Mouse (Mus musculus): ENCODE results near the gene N4bp2. TPM values are rescaled to one million over a fixed set of nuclear protein-coding genes. Genes with fewer than 3 reads are reported as not detected.

N4bp2 gene
- polyA plus RNA-seq, 1 experiment: 0.42 TPM

- TF ChIP-seq GATA1 (IDR thresholded peaks at IDR 0.05; ENCODE audit: low read length) (no peak), TAL1 (IDR thresholded peaks at IDR 0.05; ENCODE audit: low read length) (no peak)
- Histone ChIP-seq H3K36me3 (ENCODE audit: control insufficient read depth) (peaks cover 12% of the 10 kb centered on the region), H3K9me3 (ENCODE audit: control insufficient read depth, low read length) (no peaks in the 10 kb centered on the region), H3K4me3 (replicated peaks) (no peak overlapping the region), H3K27me3 (ENCODE audit: control insufficient read depth) (no peaks in the 10 kb centered on the region), H3K4me1 (ENCODE audit: control insufficient read depth) (peaks cover 4% of the 10 kb centered on the region; the same call in 1 of the 2 replicates)
Observed at GRCm38 (mm10) chr5:65833766-65834498, 70.6 kb downstream of the N4bp2 start.

- Histone ChIP-seq H3K4me3 (replicated peaks) (no peak overlapping the region), H3K27me3 (ENCODE audit: control insufficient read depth) (no peaks in the 10 kb centered on the region), H3K4me1 (ENCODE audit: control insufficient read depth) (peaks cover 2% of the 10 kb centered on the region), H3K36me3 (ENCODE audit: control insufficient read depth) (no peaks in the 10 kb centered on the region; the same call in 1 of the 2 replicates), H3K9me3 (ENCODE audit: control insufficient read depth, low read length) (no peaks in the 10 kb centered on the region)
- TF ChIP-seq GATA1 (IDR thresholded peaks at IDR 0.05; ENCODE audit: low read length) (no peak), TAL1 (IDR thresholded peaks at IDR 0.05; ENCODE audit: low read length) (no peak)
Observed at GRCm38 (mm10) chr5:65838053-65838452, 74.7 kb downstream of the N4bp2 start.

GRCm38 (mm10) chr5:65842947-65843346, 79.6 kb downstream of the N4bp2 start:
- no peaks in the 10 kb centered on the region for H3K9me3 ChIP-seq (ENCODE audit: control insufficient read depth, low read length)
- TF ChIP-seq TAL1 (IDR thresholded peaks at IDR 0.05; ENCODE audit: low read length) (no peak), GATA1 (IDR thresholded peaks at IDR 0.05; ENCODE audit: low read length) (no peak)
- H3K4me3 ChIP-seq (replicated peaks): no peak overlapping the region
- H3K4me1 ChIP-seq (ENCODE audit: control insufficient read depth): peaks cover 2% of the 10 kb centered on the region
- no peaks in the 10 kb centered on the region for H3K36me3 ChIP-seq (ENCODE audit: control insufficient read depth)
- no peaks in the 10 kb centered on the region for H3K27me3 ChIP-seq (ENCODE audit: control insufficient read depth)

- no peaks in the 10 kb centered on the region for H3K36me3 ChIP-seq (ENCODE audit: control insufficient read depth)
- H3K9me3 ChIP-seq (ENCODE audit: control insufficient read depth, low read length): no peaks in the 10 kb centered on the region
- no peak overlapping the region for H3K4me3 ChIP-seq (replicated peaks)
- TF ChIP-seq TAL1 (IDR thresholded peaks at IDR 0.05; ENCODE audit: low read length) (no peak), GATA1 (IDR thresholded peaks at IDR 0.05; ENCODE audit: low read length) (no peak)
- H3K4me1 ChIP-seq (ENCODE audit: control insufficient read depth): peaks cover 2% of the 10 kb centered on the region
- H3K27me3 ChIP-seq (ENCODE audit: control insufficient read depth): no peaks in the 10 kb centered on the region
Observed at GRCm38 (mm10) chr5:65846534-65846933, 83.2 kb downstream of the N4bp2 start.

- no peak overlapping the region for H3K4me3 ChIP-seq (replicated peaks)
- H3K36me3 ChIP-seq (ENCODE audit: control insufficient read depth): no peaks in the 10 kb centered on the region
- no peak for TF ChIP-seq GATA1 (IDR thresholded peaks at IDR 0.05; ENCODE audit: low read length)
- TF ChIP-seq TAL1 (IDR thresholded peaks at IDR 0.05; ENCODE audit: low read length): no peak
- H3K4me1 ChIP-seq (ENCODE audit: control insufficient read depth): peaks cover 2% of the 10 kb centered on the region
- H3K27me3 ChIP-seq (ENCODE audit: control insufficient read depth): no peaks in the 10 kb centered on the region
- no peaks in the 10 kb centered on the region for H3K9me3 ChIP-seq (ENCODE audit: control insufficient read depth, low read length)
Observed at GRCm38 (mm10) chr5:65846958-65847357, 83.6 kb downstream of the N4bp2 start.

GRCm38 (mm10) chr5:65847656-65848055, 84.3 kb downstream of the N4bp2 start:
- peaks cover 2% of the 10 kb centered on the region for H3K4me1 ChIP-seq (ENCODE audit: control insufficient read depth)
- no peaks in the 10 kb centered on the region for H3K9me3 ChIP-seq (ENCODE audit: control insufficient read depth, low read length)
- TF ChIP-seq TAL1 (IDR thresholded peaks at IDR 0.05; ENCODE audit: low read length) (no peak), GATA1 (IDR thresholded peaks at IDR 0.05; ENCODE audit: low read length) (no peak)
- no peaks in the 10 kb centered on the region for H3K36me3 ChIP-seq (ENCODE audit: control insufficient read depth)
- H3K27me3 ChIP-seq (ENCODE audit: control insufficient read depth): no peaks in the 10 kb centered on the region
- H3K4me3 ChIP-seq (replicated peaks): no peak overlapping the region

- H3K4me3 ChIP-seq (replicated peaks): no peak overlapping the region
- no peaks in the 10 kb centered on the region for H3K4me1 ChIP-seq (ENCODE audit: control insufficient read depth)
- no peaks in the 10 kb centered on the region for H3K27me3 ChIP-seq (ENCODE audit: control insufficient read depth)
- no peaks in the 10 kb centered on the region for H3K36me3 ChIP-seq (ENCODE audit: control insufficient read depth)
- H3K9me3 ChIP-seq (ENCODE audit: control insufficient read depth, low read length): no peaks in the 10 kb centered on the region
- TF ChIP-seq TAL1 (IDR thresholded peaks at IDR 0.05; ENCODE audit: low read length) (no peak), GATA1 (IDR thresholded peaks at IDR 0.05; ENCODE audit: low read length) (no peak)
Observed at GRCm38 (mm10) chr5:65850765-65851164, 87.4 kb downstream of the N4bp2 start.

GRCm38 (mm10) chr5:65854786-65855191, 91.5 kb downstream of the N4bp2 start:
- no peak for TF ChIP-seq TAL1 (IDR thresholded peaks at IDR 0.05; ENCODE audit: low read length)
- no peak for TF ChIP-seq GATA1 (IDR thresholded peaks at IDR 0.05; ENCODE audit: low read length)
- H3K4me3 ChIP-seq (replicated peaks): no peak overlapping the region
- H3K9me3 ChIP-seq (ENCODE audit: control insufficient read depth, low read length): no peaks in the 10 kb centered on the region

GRCm38 (mm10) chr5:65855571-65855970, 92.2 kb downstream of the N4bp2 start:
- Histone ChIP-seq H3K4me3 (replicated peaks) (no peak overlapping the region), H3K27me3 (ENCODE audit: control insufficient read depth) (no peaks in the 10 kb centered on the region), H3K4me1 (ENCODE audit: control insufficient read depth) (no peaks in the 10 kb centered on the region), H3K9me3 (ENCODE audit: control insufficient read depth, low read length) (no peaks in the 10 kb centered on the region), H3K36me3 (ENCODE audit: control insufficient read depth) (no peaks in the 10 kb centered on the region)
- TF ChIP-seq TAL1 (IDR thresholded peaks at IDR 0.05; ENCODE audit: low read length) (no peak), GATA1 (IDR thresholded peaks at IDR 0.05; ENCODE audit: low read length) (no peak)

More at GRCm38 (mm10) chr5:65854786-65855191, 91.5 kb downstream of the N4bp2 start:
- H3K36me3 ChIP-seq (ENCODE audit: control insufficient read depth): no peaks in the 10 kb centered on the region
- no peaks in the 10 kb centered on the region for H3K4me1 ChIP-seq (ENCODE audit: control insufficient read depth)
- no peaks in the 10 kb centered on the region for H3K27me3 ChIP-seq (ENCODE audit: control insufficient read depth)
